Mouse (Mus musculus) megakaryocyte, embryonic 14.5 days (primary cell): ENCODE data around the gene Tcaf3.

Experiments
- FLI1 ChIP-seq: IDR thresholded peaks from 2 replicates; pipeline ENCODE4 v1.6.1; 2012; ENCODE audit warnings: low read length, inconsistent platforms, mixed read lengths
- GATA1 ChIP-seq: IDR thresholded peaks from 3 replicates; pipeline ENCODE4 v1.6.1; 2012; ENCODE audit warnings: mixed read lengths, low read length, inconsistent platforms, borderline replicate concordance

DNA sequence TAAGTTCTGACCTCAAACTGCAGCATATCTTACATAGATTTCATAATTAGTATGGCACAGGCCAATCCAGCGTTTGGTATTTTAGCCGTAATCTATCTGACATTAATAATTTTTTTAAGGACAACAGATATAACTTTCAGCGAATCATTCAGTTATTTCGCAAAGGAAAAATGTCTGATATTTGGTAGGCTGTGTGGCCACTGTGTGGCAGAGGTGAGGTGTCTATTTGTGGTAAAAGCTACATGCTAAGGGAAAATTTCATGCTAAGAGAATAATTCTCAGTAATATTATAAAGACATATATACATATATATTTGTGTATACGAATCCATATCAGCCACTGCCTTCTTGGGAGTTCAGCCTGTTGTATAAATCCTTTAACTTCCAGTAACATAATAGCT is 10.9 kb downstream of the Tcaf3 start:
- TF ChIP-seq GATA1: no peak
- no peak for TF ChIP-seq FLI1
